Mouse (Mus musculus): Measurements from ENCODE around the gene Hist1h2ad. TPM values are rescaled to one million over a fixed set of nuclear protein-coding genes. Genes with fewer than 3 reads are reported as not detected.
"Not testable (repeated sequence)": the region's sequence is repeated elsewhere in the genome, so short reads cannot be mapped to it uniquely, and the experiment has no call there.

Hist1h2ad gene
- polyA plus RNA-seq, 1 experiment = 9.6 TPM

GRCm38 (mm10) chr13:23586099-23586939 lies 12.1 kb downstream of the Hist1h2ad start:
- TF ChIP-seq GATA1 (IDR thresholded peaks at IDR 0.05; ENCODE audit: borderline replicate concordance, low read length) = no peak
- no peak for TF ChIP-seq FLI1 (IDR thresholded peaks at IDR 0.05; ENCODE audit: low read length)
- no peaks in the 10 kb centered on the region for H3K36me3 ChIP-seq (replicated peaks; ENCODE audit: low read length)
- peaks cover 68% of the 10 kb centered on the region for H3K4me1 ChIP-seq
- H3K9me3 ChIP-seq = no peaks in the 10 kb centered on the region
- H3K4me3 ChIP-seq (replicated peaks) = peak overlapping the region; percentile 90
- H3K27me3 ChIP-seq (replicated peaks) = no peaks in the 10 kb centered on the region

GRCm38 (mm10) chr13:23586940-23587225 lies 12.7 kb downstream of the Hist1h2ad start:
- Histone ChIP-seq H3K36me3 (replicated peaks; ENCODE audit: low read length) (no peaks in the 10 kb centered on the region), H3K4me1 (peaks cover 68% of the 10 kb centered on the region), H3K27me3 (replicated peaks) (no peaks in the 10 kb centered on the region), H3K9me3 (no peaks in the 10 kb centered on the region), H3K4me3 (replicated peaks) (peak overlapping the region; percentile 90)
- TF ChIP-seq GATA1 (IDR thresholded peaks at IDR 0.05; ENCODE audit: borderline replicate concordance, low read length) = no peak
- TF ChIP-seq FLI1 (IDR thresholded peaks at IDR 0.05; ENCODE audit: low read length) = no peak

GRCm38 (mm10) chr13:23591206-23591605 lies 17.0 kb downstream of the Hist1h2ad start:
- peaks cover 86% of the 10 kb centered on the region for H3K4me1 ChIP-seq
- TF ChIP-seq GATA1 (IDR thresholded peaks at IDR 0.05; ENCODE audit: borderline replicate concordance, low read length) (no peak), FLI1 (IDR thresholded peaks at IDR 0.05; ENCODE audit: low read length) (no peak)
- H3K4me3 ChIP-seq (replicated peaks) = no peak overlapping the region
- no peaks in the 10 kb centered on the region for H3K9me3 ChIP-seq
- H3K36me3 ChIP-seq (replicated peaks; ENCODE audit: low read length) = no peaks in the 10 kb centered on the region
- H3K27me3 ChIP-seq (replicated peaks) = no peaks in the 10 kb centered on the region

- not testable (repeated sequence) for H3K27me3 ChIP-seq (replicated peaks); H3K36me3 ChIP-seq (replicated peaks; ENCODE audit: low read length); H3K9me3 ChIP-seq; H3K4me3 ChIP-seq (replicated peaks)
- peaks cover 87% of the 10 kb centered on the region for H3K4me1 ChIP-seq
Observed at GRCm38 (mm10) chr13:23591886-23592285, 17.7 kb downstream of the Hist1h2ad start.

- peak overlapping the region; percentile 14 for H3K4me3 ChIP-seq (replicated peaks)
- H3K9me3 ChIP-seq = no peaks in the 10 kb centered on the region
- no peaks in the 10 kb centered on the region for H3K27me3 ChIP-seq (replicated peaks)
- no peak for TF ChIP-seq GATA1 (IDR thresholded peaks at IDR 0.05; ENCODE audit: borderline replicate concordance, low read length)
- no peak for TF ChIP-seq FLI1 (IDR thresholded peaks at IDR 0.05; ENCODE audit: low read length)
- no peaks in the 10 kb centered on the region for H3K36me3 ChIP-seq (replicated peaks; ENCODE audit: low read length)
- peaks cover 90% of the 10 kb centered on the region for H3K4me1 ChIP-seq
Observed at GRCm38 (mm10) chr13:23592614-23593013, 18.4 kb downstream of the Hist1h2ad start.

GRCm38 (mm10) chr13:23593051-23593770 lies 19.0 kb downstream of the Hist1h2ad start:
- peak overlapping the region; percentile 46 for H3K4me3 ChIP-seq (replicated peaks)
- no peak; the same call in 2 of the 3 replicates for TF ChIP-seq GATA1 (IDR thresholded peaks at IDR 0.05; ENCODE audit: borderline replicate concordance, low read length)
- no peak for TF ChIP-seq FLI1 (IDR thresholded peaks at IDR 0.05; ENCODE audit: low read length)
- no peaks in the 10 kb centered on the region for H3K27me3 ChIP-seq (replicated peaks)
- no peaks in the 10 kb centered on the region for H3K36me3 ChIP-seq (replicated peaks; ENCODE audit: low read length)
- peaks cover 91% of the 10 kb centered on the region for H3K4me1 ChIP-seq
- H3K9me3 ChIP-seq = no peaks in the 10 kb centered on the region

GRCm38 (mm10) chr13:23595185-23595584 lies 21.0 kb downstream of the Hist1h2ad start:
- H3K4me1 ChIP-seq = peaks cover 79% of the 10 kb centered on the region
- no peaks in the 10 kb centered on the region for H3K36me3 ChIP-seq (replicated peaks; ENCODE audit: low read length)

GRCm38 (mm10) chr13:23595622-23596372 lies 21.6 kb downstream of the Hist1h2ad start:
- Histone ChIP-seq H3K4me3 (replicated peaks) (no peak overlapping the region), H3K4me1 (peaks cover 74% of the 10 kb centered on the region), H3K9me3 (no peaks in the 10 kb centered on the region), H3K36me3 (replicated peaks; ENCODE audit: low read length) (no peaks in the 10 kb centered on the region), H3K27me3 (replicated peaks) (no peaks in the 10 kb centered on the region)
- TF ChIP-seq GATA1 (IDR thresholded peaks at IDR 0.05; ENCODE audit: borderline replicate concordance, low read length) (no peak), FLI1 (IDR thresholded peaks at IDR 0.05; ENCODE audit: low read length) (no peak)

More at GRCm38 (mm10) chr13:23595185-23595584, 21.0 kb downstream of the Hist1h2ad start:
- TF ChIP-seq GATA1 (IDR thresholded peaks at IDR 0.05; ENCODE audit: borderline replicate concordance, low read length) (no peak), FLI1 (IDR thresholded peaks at IDR 0.05; ENCODE audit: low read length) (no peak)
- no peaks in the 10 kb centered on the region for H3K27me3 ChIP-seq (replicated peaks)
- H3K9me3 ChIP-seq = no peaks in the 10 kb centered on the region
- no peak overlapping the region for H3K4me3 ChIP-seq (replicated peaks)

GRCm38 (mm10) chr13:23597957-23598356 lies 23.8 kb downstream of the Hist1h2ad start:
- H3K36me3 ChIP-seq (replicated peaks; ENCODE audit: low read length) = no peaks in the 10 kb centered on the region
- H3K4me1 ChIP-seq = peaks cover 53% of the 10 kb centered on the region
- no peak overlapping the region for H3K4me3 ChIP-seq (replicated peaks)
- TF ChIP-seq FLI1 (IDR thresholded peaks at IDR 0.05; ENCODE audit: low read length) (no peak), GATA1 (IDR thresholded peaks at IDR 0.05; ENCODE audit: borderline replicate concordance, low read length) (no peak)
- no peaks in the 10 kb centered on the region for H3K9me3 ChIP-seq
- no peaks in the 10 kb centered on the region for H3K27me3 ChIP-seq (replicated peaks)

Measured in megakaryocyte, embryonic 14.5 days (primary cell).